Mouse (Mus musculus): ENCODE results near the gene Fnip2. TPM values are rescaled to one million over a fixed set of nuclear protein-coding genes. Genes with fewer than 3 reads are reported as not detected.

Fnip2 gene
- polyA plus RNA-seq, 1 experiment = 0.36 TPM

DNA sequence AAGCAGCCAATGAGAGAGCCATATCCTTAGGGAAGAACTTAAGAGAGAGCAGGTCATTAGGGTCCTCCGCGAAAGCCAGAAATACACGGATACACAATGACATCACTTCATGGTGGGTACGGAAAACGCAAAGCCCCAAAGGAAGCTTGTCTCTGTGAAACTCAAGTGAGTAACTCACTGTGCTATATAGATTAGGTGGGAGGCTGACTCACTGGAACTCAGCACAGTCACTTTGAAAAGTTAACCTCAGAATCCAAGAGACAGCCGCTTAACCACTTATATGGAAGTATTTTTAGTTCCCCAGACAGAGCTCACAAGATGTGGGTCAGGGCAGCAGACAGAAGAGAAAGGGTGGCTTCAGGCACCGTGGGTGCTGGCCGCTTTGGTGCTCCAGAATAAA, 122.6 kb downstream of the Fnip2 start:
- no peak for TF ChIP-seq GATA1 (IDR thresholded peaks at IDR 0.05; ENCODE audit: low read length)
- no peak for TF ChIP-seq TAL1 (IDR thresholded peaks at IDR 0.05; ENCODE audit: low read length)
- H3K36me3 ChIP-seq (ENCODE audit: control insufficient read depth) = no peaks in the 10 kb centered on the region
- no peaks in the 10 kb centered on the region for H3K27me3 ChIP-seq (ENCODE audit: control insufficient read depth)

DNA sequence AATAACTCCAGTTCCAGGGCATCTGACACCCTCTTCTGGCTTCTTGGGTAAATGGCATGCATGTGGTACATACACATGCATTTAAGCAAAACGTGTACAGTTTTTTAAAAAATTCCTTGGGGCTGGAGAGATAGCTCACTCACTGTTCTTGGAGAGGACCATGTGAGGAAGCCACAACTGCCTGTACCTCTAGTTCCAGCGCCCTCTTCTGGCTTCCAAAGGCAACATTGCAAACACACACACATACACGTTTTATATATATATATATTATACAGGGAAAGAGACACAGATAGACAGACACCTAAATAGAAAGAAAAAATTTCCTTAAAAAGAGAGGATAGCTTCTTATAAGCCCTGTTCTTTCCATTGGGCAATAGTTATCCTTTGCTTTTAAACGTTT, 123.7 kb downstream of the Fnip2 start:
- Histone ChIP-seq H3K9me3 (ENCODE audit: control insufficient read depth, low read length) (no peaks in the 10 kb centered on the region), H3K4me3 (replicated peaks) (no peak overlapping the region), H3K27me3 (ENCODE audit: control insufficient read depth) (no peaks in the 10 kb centered on the region), H3K36me3 (ENCODE audit: control insufficient read depth) (no peaks in the 10 kb centered on the region), H3K4me1 (ENCODE audit: control insufficient read depth) (no peaks in the 10 kb centered on the region)
- no peak for TF ChIP-seq GATA1 (IDR thresholded peaks at IDR 0.05; ENCODE audit: low read length)
- TF ChIP-seq TAL1 (IDR thresholded peaks at IDR 0.05; ENCODE audit: low read length) = no peak

More for the DNA sequence above, 122.6 kb downstream of the Fnip2 start:
- H3K9me3 ChIP-seq (ENCODE audit: control insufficient read depth, low read length) = no peaks in the 10 kb centered on the region
- no peak overlapping the region for H3K4me3 ChIP-seq (replicated peaks)
- H3K4me1 ChIP-seq (ENCODE audit: control insufficient read depth) = no peaks in the 10 kb centered on the region

DNA sequence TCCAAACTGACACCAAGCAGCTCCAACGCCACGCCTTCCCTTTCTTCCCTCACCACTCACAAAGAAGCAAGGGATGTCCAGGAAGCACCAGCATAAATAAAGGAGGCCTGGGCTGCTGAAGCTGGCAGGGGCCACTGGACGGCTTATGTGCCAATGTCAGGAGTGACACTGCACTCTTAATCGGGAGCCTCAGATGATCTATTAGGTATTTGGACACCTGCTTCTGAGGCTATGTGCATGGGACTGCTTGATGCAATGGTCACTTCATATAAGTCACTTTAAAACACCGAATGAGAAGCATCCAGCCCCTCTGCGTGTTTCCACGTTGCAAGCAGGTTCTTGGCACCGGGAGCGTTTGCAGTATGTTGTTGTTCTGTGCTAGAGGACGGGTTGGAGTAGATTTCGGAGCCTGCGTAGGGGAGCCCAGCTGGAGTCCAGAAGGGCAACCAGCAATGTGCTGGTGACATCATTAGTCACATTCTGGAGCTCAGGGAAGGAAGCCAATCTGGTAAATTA, 126.6 kb downstream of the Fnip2 start:
- Histone ChIP-seq H3K4me3 (replicated peaks) (no peak overlapping the region), H3K4me1 (ENCODE audit: control insufficient read depth) (no peaks in the 10 kb centered on the region), H3K36me3 (ENCODE audit: control insufficient read depth) (no peaks in the 10 kb centered on the region), H3K27me3 (ENCODE audit: control insufficient read depth) (no peaks in the 10 kb centered on the region), H3K9me3 (ENCODE audit: control insufficient read depth, low read length) (no peaks in the 10 kb centered on the region)
- TF ChIP-seq GATA1 (IDR thresholded peaks at IDR 0.05; ENCODE audit: low read length) (no peak), TAL1 (IDR thresholded peaks at IDR 0.05; ENCODE audit: low read length) (no peak)

DNA sequence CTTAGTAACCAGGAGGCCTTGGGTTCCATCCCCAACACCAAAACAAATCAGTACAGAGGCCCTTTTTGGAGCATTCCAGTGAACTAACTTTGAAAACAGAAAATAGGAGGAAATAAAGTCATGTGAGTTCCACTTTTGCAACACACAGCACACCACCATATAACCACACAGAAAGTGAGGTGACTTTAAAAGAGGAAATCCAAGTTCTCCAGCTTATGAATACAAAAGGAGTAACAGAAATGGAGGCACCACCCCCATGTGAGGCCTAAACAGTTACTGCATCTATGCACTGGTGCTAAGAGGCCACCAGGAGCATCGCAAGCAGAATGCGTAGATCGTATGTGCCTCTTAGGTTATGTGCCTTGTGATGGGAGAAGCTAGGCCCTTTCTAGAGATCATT, 129.3 kb downstream of the Fnip2 start:
- Histone ChIP-seq H3K27me3 (ENCODE audit: control insufficient read depth) (no peaks in the 10 kb centered on the region), H3K4me3 (replicated peaks) (no peak overlapping the region), H3K9me3 (ENCODE audit: control insufficient read depth, low read length) (no peaks in the 10 kb centered on the region), H3K4me1 (ENCODE audit: control insufficient read depth) (no peaks in the 10 kb centered on the region), H3K36me3 (ENCODE audit: control insufficient read depth) (no peaks in the 10 kb centered on the region)
- TF ChIP-seq TAL1 (IDR thresholded peaks at IDR 0.05; ENCODE audit: low read length) (no peak), GATA1 (IDR thresholded peaks at IDR 0.05; ENCODE audit: low read length) (no peak)

DNA sequence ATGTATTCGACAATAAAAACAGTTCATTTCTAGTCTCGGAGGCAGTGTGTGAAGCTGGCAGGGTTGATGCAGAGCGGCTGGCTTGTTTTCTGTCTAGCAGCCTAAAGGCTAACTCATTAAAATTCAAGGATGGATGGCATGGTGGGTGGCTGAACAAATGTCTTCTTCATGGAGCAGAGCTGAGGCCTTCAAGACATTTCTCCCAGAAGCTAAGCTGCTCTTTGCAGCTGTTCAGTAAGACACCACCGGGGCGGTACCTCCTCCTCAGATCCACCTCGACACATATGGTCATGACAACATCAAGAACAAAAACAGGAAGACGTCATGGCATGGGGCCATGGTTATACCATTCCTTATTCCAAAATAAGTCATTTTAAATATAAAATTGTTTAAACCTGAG, 131.4 kb downstream of the Fnip2 start:
- H3K4me1 ChIP-seq (ENCODE audit: control insufficient read depth) = no peaks in the 10 kb centered on the region
- no peaks in the 10 kb centered on the region for H3K27me3 ChIP-seq (ENCODE audit: control insufficient read depth)
- H3K36me3 ChIP-seq (ENCODE audit: control insufficient read depth) = no peaks in the 10 kb centered on the region
- no peaks in the 10 kb centered on the region for H3K9me3 ChIP-seq (ENCODE audit: control insufficient read depth, low read length)
- no peak overlapping the region for H3K4me3 ChIP-seq (replicated peaks)
- TF ChIP-seq GATA1 (IDR thresholded peaks at IDR 0.05; ENCODE audit: low read length) = no peak
- no peak for TF ChIP-seq TAL1 (IDR thresholded peaks at IDR 0.05; ENCODE audit: low read length)

DNA sequence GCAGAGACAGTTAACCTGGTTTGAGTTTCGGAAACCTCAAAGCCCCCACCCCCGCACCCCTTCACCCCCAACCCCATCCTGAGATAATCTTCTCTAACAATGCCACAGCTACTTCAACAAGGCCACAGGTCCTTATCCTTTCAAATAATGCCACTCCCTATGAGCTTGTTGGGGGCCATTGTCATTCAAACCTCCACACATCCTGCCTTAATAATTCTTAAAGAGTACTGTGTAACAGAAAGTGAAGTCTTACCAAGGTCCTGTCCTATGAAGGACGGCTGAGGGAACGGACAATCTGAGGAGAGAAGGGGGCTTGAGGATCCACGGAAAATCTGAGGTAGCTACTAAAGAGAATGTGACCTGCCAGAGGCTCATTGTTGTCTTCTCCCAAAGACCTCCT, 132.6 kb downstream of the Fnip2 start:
- Histone ChIP-seq H3K4me1 (ENCODE audit: control insufficient read depth) (no peaks in the 10 kb centered on the region), H3K9me3 (ENCODE audit: control insufficient read depth, low read length) (no peaks in the 10 kb centered on the region), H3K27me3 (ENCODE audit: control insufficient read depth) (no peaks in the 10 kb centered on the region), H3K4me3 (replicated peaks) (no peak overlapping the region), H3K36me3 (ENCODE audit: control insufficient read depth) (no peaks in the 10 kb centered on the region)
- TF ChIP-seq TAL1 (IDR thresholded peaks at IDR 0.05; ENCODE audit: low read length) (no peak), GATA1 (IDR thresholded peaks at IDR 0.05; ENCODE audit: low read length) (no peak)

DNA sequence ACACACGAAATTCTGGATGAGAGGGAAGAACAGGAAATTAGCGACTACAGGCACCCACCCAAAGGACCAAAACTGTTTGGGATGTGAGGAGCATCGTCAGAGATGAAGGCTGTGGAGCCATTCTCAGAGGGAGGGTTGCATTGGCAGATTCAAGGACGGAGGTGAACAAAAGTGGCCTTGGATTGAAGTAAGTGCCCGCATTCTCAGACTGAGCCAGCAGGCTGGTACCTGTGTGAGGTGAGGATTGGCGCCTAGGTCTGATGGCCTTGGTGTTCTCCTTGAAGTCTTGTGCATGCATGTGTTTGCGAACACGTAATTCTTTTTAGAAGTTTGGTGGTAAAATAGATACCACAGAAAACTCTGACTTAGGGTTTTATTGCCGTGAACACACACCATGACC, 133.2 kb downstream of the Fnip2 start:
- Histone ChIP-seq H3K9me3 (ENCODE audit: control insufficient read depth, low read length) (no peaks in the 10 kb centered on the region), H3K4me1 (ENCODE audit: control insufficient read depth) (no peaks in the 10 kb centered on the region), H3K4me3 (replicated peaks) (no peak overlapping the region), H3K36me3 (ENCODE audit: control insufficient read depth) (no peaks in the 10 kb centered on the region), H3K27me3 (ENCODE audit: control insufficient read depth) (no peaks in the 10 kb centered on the region)
- no peak for TF ChIP-seq GATA1 (IDR thresholded peaks at IDR 0.05; ENCODE audit: low read length)
- TF ChIP-seq TAL1 (IDR thresholded peaks at IDR 0.05; ENCODE audit: low read length) = no peak

DNA sequence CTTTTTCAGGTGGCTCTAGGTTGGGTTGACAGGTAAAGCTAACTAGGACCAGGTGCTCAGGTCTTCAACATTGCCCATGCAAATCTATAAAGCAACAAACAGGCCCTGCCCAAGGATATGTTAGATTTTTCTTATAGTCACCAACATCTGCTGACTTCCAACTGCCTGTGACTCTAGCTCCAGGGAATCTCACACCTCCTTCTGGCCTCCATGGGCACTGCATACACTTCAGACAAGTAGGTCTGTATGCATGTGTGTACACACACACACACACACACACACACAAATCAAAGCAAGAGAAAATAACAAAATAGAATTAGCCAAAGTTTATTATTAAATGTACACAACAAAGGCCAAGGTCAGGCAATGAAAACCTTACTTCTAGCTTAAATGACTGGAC, 134.0 kb downstream of the Fnip2 start:
- no peaks in the 10 kb centered on the region for H3K9me3 ChIP-seq (ENCODE audit: control insufficient read depth, low read length)
- H3K4me3 ChIP-seq (replicated peaks) = no peak overlapping the region
- no peaks in the 10 kb centered on the region for H3K4me1 ChIP-seq (ENCODE audit: control insufficient read depth)
- TF ChIP-seq TAL1 (IDR thresholded peaks at IDR 0.05; ENCODE audit: low read length) (no peak), GATA1 (IDR thresholded peaks at IDR 0.05; ENCODE audit: low read length) (no peak)
- no peaks in the 10 kb centered on the region for H3K36me3 ChIP-seq (ENCODE audit: control insufficient read depth)
- H3K27me3 ChIP-seq (ENCODE audit: control insufficient read depth) = no peaks in the 10 kb centered on the region

DNA sequence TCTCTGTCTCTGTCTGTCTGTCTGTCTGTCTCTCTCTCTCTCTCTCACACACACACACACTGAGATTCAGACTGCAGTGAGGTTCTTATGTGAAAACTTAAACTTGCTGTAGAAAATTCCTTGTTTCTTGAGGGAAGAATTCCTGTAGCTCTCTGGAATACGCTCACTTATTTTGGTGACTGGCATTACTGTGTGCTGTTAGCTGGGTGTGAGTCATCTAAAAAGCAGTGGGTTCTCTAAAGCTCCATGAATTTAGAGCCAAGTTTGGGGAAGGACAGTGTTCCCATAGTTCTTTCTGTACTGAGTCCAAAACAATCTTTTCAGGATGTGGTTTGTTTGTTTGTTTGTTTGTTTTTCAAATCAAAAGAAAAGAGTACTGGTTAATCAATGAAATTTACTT, 142.2 kb downstream of the Fnip2 start:
- no peaks in the 10 kb centered on the region for H3K4me1 ChIP-seq (ENCODE audit: control insufficient read depth)
- TF ChIP-seq GATA1 (IDR thresholded peaks at IDR 0.05; ENCODE audit: low read length) (no peak), TAL1 (IDR thresholded peaks at IDR 0.05; ENCODE audit: low read length) (no peak)
- no peaks in the 10 kb centered on the region for H3K9me3 ChIP-seq (ENCODE audit: control insufficient read depth, low read length)
- H3K27me3 ChIP-seq (ENCODE audit: control insufficient read depth) = no peaks in the 10 kb centered on the region
- H3K4me3 ChIP-seq (replicated peaks) = no peak overlapping the region
- no peaks in the 10 kb centered on the region for H3K36me3 ChIP-seq (ENCODE audit: control insufficient read depth)

DNA sequence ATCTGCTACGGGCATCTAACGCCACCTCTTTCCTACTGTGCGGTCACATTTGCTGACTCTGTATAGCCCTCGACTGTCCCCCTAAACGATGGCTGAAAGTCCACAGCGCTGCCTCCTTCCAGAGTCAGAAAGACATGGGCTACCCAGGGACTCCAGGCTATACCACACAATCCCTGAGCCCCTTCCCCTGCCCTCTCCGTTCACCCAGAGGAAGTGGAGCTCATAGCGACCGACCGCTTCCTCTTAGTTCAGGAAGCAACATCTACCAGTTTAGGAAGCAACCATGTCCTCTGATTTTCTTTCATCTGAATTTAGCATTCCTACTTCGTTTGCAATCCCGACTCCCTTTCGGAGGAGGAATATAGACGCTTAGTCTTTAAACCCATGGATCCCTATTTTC, 148.7 kb downstream of the Fnip2 start:
- TF ChIP-seq TAL1 (IDR thresholded peaks at IDR 0.05; ENCODE audit: low read length) (no peak), GATA1 (IDR thresholded peaks at IDR 0.05; ENCODE audit: low read length) (no peak)
- no peaks in the 10 kb centered on the region for H3K4me1 ChIP-seq (ENCODE audit: control insufficient read depth)
- H3K4me3 ChIP-seq (replicated peaks) = no peak overlapping the region
- H3K27me3 ChIP-seq (ENCODE audit: control insufficient read depth) = no peaks in the 10 kb centered on the region
- no peaks in the 10 kb centered on the region for H3K9me3 ChIP-seq (ENCODE audit: control insufficient read depth, low read length)
- H3K36me3 ChIP-seq (ENCODE audit: control insufficient read depth) = no peaks in the 10 kb centered on the region
